Mouse (Mus musculus): ENCODE measurements around the gene Abcc1. TPM values are rescaled to one million over a fixed set of nuclear protein-coding genes. Genes with fewer than 3 reads are reported as not detected.

Abcc1 gene
- total RNA-seq (2021): 10 to 100 TPM; 13.4 to 16.9 TPM

GRCm38 (mm10) chr16:14361362-14362098, at the start of gene Abcc1:
TSS of gene Abcc1 (plus strand) at chr16:14361558.
- DNase-seq (ENCODE audit: low spot score in 2 of 2): peak; percentile 85 to 91
- intact Hi-C loops (cut with DNase I): loop anchor here (5.0 kb wide), 1 partner anchor 44 kb away; the partner anchor contains the start of gene Fopnl

GRCm38 (mm10) chr16:14312914-14313313, 48.4 kb upstream of the Abcc1 start:
- DNase-seq (ENCODE audit: low spot score in 2 of 2): no peak
- intact Hi-C loops (cut with DNase I): no loop called here

- peak; percentile 97 for DNase-seq (ENCODE audit: low spot score in 2 of 2)
- intact Hi-C loops (cut with DNase I): loop anchor here (5.0 kb wide), 1 partner anchor 45 kb away; the partner anchor contains the start of gene Abcc1
Measured at GRCm38 (mm10) chr16:14316884-14317876, 44.2 kb upstream of the Abcc1 start, which contains the start of gene Fopnl. TSS of gene Fopnl (minus strand) at chr16:14317405.

GRCm38 (mm10) chr16:14319681-14320080, 41.7 kb upstream of the Abcc1 start:
- intact Hi-C loops (cut with DNase I): loop anchor here (5.0 kb wide), 1 partner anchor 43 kb away; the partner anchor contains the start of gene Abcc1
- DNase-seq (ENCODE audit: low spot score in 2 of 2): no peak

GRCm38 (mm10) chr16:14320494-14320893, 40.9 kb upstream of the Abcc1 start:
- DNase-seq (ENCODE audit: low spot score in 2 of 2): no peak
- intact Hi-C loops (cut with DNase I): no loop called here

GRCm38 (mm10) chr16:14328156-14328555, 33.2 kb upstream of the Abcc1 start:
- intact Hi-C loops (cut with DNase I): no loop called here
- no peak for DNase-seq (ENCODE audit: low spot score in 2 of 2)

GRCm38 (mm10) chr16:14344967-14345366, 16.4 kb upstream of the Abcc1 start:
- intact Hi-C loops (cut with DNase I): no loop called here

GRCm38 (mm10) chr16:14351571-14351970, 9.8 kb upstream of the Abcc1 start:
- DNase-seq (ENCODE audit: low spot score in 2 of 2): no peak
- intact Hi-C loops (cut with DNase I): no loop called here

More at GRCm38 (mm10) chr16:14344967-14345366, 16.4 kb upstream of the Abcc1 start:
- DNase-seq (ENCODE audit: low spot score in 2 of 2): no peak

- no peak for DNase-seq (ENCODE audit: low spot score in 2 of 2)
- intact Hi-C loops (cut with DNase I): no loop called here
Measured at GRCm38 (mm10) chr16:14352234-14352633, 9.1 kb upstream of the Abcc1 start.

GRCm38 (mm10) chr16:14352663-14353062, 8.7 kb upstream of the Abcc1 start:
- intact Hi-C loops (cut with DNase I): no loop called here

GRCm38 (mm10) chr16:14357859-14358258, 3.5 kb upstream of the Abcc1 start:
- intact Hi-C loops (cut with DNase I): no loop called here
- DNase-seq (ENCODE audit: low spot score in 2 of 2): no peak

More at GRCm38 (mm10) chr16:14352663-14353062, 8.7 kb upstream of the Abcc1 start:
- no peak for DNase-seq (ENCODE audit: low spot score in 2 of 2)

GRCm38 (mm10) chr16:14358531-14358930, 2.8 kb upstream of the Abcc1 start:
- intact Hi-C loops (cut with DNase I): no loop called here
- no peak for DNase-seq (ENCODE audit: low spot score in 2 of 2)

GRCm38 (mm10) chr16:14360931-14361330, 427 bp upstream of the Abcc1 start:
- intact Hi-C loops (cut with DNase I): loop anchor here (5.0 kb wide), 1 partner anchor 44 kb away; the partner anchor contains the start of gene Fopnl

GRCm38 (mm10) chr16:14362099-14362820, 902 bp downstream of the Abcc1 start:
- intact Hi-C loops (cut with DNase I): loop anchor here (5.0 kb wide), 1 partner anchor 45 kb away; the partner anchor contains the start of gene Fopnl
- DNase-seq (ENCODE audit: low spot score in 2 of 2): no peak

More at GRCm38 (mm10) chr16:14360931-14361330, 427 bp upstream of the Abcc1 start:
- DNase-seq (ENCODE audit: low spot score in 2 of 2): peak; percentile 30 to 38

- intact Hi-C loops (cut with DNase I): loop anchor here (5.0 kb wide), 1 partner anchor 46 kb away; the partner anchor contains the start of gene Fopnl
- no peak for DNase-seq (ENCODE audit: low spot score in 2 of 2)
Measured at GRCm38 (mm10) chr16:14363496-14363895, 2.1 kb downstream of the Abcc1 start.

GRCm38 (mm10) chr16:14364066-14364465, 2.7 kb downstream of the Abcc1 start:
- intact Hi-C loops (cut with DNase I): loop anchor here (5.0 kb wide), 1 partner anchor 47 kb away; the partner anchor contains the start of gene Fopnl
- DNase-seq (ENCODE audit: low spot score in 2 of 2): no peak

GRCm38 (mm10) chr16:14365457-14365856, 4.1 kb downstream of the Abcc1 start:
- intact Hi-C loops (cut with DNase I): no loop called here
- no peak for DNase-seq (ENCODE audit: low spot score in 2 of 2)

- no peak for DNase-seq (ENCODE audit: low spot score in 2 of 2)
- intact Hi-C loops (cut with DNase I): no loop called here
Measured at GRCm38 (mm10) chr16:14366017-14366416, 4.7 kb downstream of the Abcc1 start.

GRCm38 (mm10) chr16:14371367-14371766, 10.0 kb downstream of the Abcc1 start:
- intact Hi-C loops (cut with DNase I): no loop called here
- DNase-seq (ENCODE audit: low spot score in 2 of 2): peak; percentile 52

All from left cerebral cortex, postnatal 36 days (tissue).